Mouse (Mus musculus) monocyte, adult 59 days (primary cell): Measurements from ENCODE around the gene Rbm15. TPM values are rescaled to one million over a fixed set of nuclear protein-coding genes. Genes with fewer than 3 reads are reported as not detected.

Experiments
- total RNA-seq, 2 experiments: library from RNA; stranded (reverse); gene quantifications; one replicate each; pipeline ENCODE4 v1.2.4; 2023

Gene Rbm15
- 10 to 100 TPM; 37.7 to 43.3 TPM for total RNA-seq

DNA sequence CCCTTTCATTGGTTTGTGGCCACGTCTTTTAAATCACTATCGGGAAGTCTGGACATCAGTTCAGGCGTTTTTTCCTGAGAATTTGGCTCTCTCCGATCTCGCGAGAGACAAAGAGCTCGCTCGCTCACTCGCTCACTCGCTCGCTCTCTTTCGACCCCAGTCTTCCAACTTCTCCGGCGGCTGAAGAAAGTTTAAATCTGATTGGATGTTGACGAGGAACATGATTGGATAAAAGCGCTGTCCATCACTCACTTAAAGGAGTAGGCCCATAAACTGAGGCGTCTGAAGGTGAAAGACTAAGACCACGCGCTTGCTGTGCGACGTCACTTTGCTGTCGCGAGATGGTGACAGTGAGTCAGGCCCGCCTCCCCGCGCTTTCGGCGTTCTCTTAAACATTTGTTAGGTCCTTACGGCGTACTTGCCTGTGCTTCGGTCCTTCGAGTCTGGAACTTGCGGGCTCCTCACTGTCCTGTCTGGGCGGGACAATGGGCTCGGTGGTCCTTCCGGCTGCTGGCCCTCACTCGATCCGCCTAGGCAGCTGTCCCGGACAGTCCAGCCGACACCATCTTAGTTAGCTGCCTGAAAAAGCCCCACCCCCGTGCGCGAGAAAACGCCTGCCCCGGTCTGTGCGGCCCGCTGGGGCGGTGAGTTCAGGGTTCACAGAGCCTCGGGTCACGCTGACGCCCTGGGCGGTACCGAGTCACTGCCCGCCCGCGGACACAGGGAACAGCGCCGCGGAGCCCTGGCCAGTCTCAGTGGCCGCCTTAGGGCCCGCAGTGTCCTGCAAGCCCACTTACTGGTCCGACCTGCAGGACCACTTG is at the start of gene Rbm15:
Rbm15 (minus strand) TSS at position 293 of the 821 bp plus-strand sequence.

DNA sequence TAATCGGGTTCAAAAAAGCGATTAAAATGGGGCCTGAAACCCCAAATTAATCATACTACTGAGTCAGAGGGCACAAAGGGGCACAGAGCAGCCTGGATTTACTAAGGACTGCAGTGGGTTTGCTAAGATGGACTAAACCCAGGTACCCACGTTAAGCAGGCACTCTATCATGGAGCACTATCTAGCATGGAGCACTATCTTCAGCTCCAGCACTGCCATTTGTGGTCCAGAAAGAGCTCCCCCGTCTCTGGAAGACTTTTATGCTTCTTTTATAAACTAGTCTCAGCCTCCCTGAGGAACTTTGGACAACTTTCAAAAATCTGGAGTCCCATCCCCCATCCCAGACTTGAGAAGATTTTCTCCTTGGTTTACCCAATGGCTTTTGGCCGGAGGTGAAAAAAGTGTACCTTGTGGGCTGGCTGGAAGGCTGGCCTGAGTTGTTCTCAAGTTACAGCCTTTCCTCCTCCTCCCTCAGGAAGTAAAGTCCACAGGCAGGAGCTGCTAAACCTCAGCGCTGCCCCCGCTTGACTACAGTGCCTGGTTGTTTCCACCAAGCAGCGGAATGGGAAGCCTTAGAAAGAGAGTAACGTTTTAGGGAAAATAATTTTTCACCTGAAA is 42.6 kb downstream of the Rbm15 start, which contains the start of gene Slc16a4:
Slc16a4 (plus strand) TSS at position 467 of the 618 bp plus-strand sequence.

DNA sequence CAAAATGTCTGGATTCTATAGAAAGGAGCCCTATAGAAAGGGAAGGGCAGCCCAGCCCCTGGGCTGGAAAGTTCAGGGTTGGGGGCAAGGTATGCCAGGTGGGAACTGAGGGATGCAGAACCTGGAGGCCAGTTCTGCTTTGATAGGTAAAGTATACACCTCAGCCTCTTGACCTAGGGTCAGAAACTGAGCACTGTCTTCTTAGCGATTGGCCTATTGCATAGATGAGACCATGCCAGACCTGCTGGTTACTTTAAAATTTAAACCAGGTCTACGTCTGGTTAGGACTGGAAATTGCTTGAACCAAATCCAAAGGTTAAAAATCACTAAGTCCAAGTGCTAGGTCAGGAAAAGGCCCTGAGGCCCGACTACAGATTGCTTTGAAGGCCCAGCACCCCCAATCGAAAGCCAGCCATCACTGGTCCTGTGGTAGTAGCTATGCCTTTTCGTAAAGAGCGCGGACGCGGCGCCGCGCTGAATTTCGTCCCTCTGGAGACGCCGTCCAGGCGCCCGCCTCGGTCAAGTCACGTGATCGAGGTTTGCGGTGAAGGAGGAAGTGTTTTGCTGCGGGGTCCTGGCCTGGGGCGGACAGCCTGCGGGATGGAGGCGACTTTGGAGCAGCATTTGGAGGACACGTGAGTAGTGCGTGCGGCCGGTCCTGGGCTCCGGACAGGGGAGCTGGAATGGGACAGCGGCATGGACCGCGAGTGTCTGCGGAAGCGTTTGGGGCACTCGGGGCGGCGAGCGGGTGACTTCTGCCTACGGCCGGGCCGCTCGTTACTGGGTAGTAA is 54.8 kb downstream of the Rbm15 start, which contains the start of gene Lamtor5:
Lamtor5 (plus strand) TSS at position 380 of the 791 bp plus-strand sequence.

Other genes with a start within 250 kb of the Rbm15 start
- gene Kcna2, start 232.5 kb downstream of the Rbm15 start, total RNA-seq: 10 to 100 TPM in 1 of 2 experiments, 1 to 10 TPM in 1; 8.8 to 10.4 TPM
- gene Kcna10, start 150.6 kb downstream of the Rbm15 start, total RNA-seq: not detected
- gene Cym, start 111.9 kb downstream of the Rbm15 start, total RNA-seq: not detected
- not detected for gene A630076J17Rik, start 103.1 kb downstream of the Rbm15 start, total RNA-seq
- gene Prok1, start 94.0 kb downstream of the Rbm15 start, total RNA-seq: not detected
- 10 to 100 TPM; 62.9 to 77.6 TPM for gene Lamtor5, start 54.8 kb downstream of the Rbm15 start, total RNA-seq
- gene Slc16a4, start 42.4 kb downstream of the Rbm15 start, total RNA-seq: under 1 TPM; 0.18 to 0.43 TPM
- not detected for gene Kcnc4, start 125.9 kb upstream of the Rbm15 start, total RNA-seq
- gene Slc6a17, start 184.3 kb upstream of the Rbm15 start, total RNA-seq: not detected
- not detected for gene Ubl4b, start 221.4 kb upstream of the Rbm15 start, total RNA-seq